Mouse (Mus musculus) brain, embryonic 14.5 days (tissue): Measurements from ENCODE around the gene Kctd21.
A peak's percentile ranks its signal among the peaks of the same experiment; 100 is the strongest.

Experiments used
- CTCF ChIP-seq: fragments of 200-500 bp; IDR thresholded peaks from 2 replicates; pipeline ENCODE4 v1.5.1; 2012; ENCODE audit warnings: inconsistent platforms, mild to moderate bottlenecking, moderate library complexity, borderline replicate concordance; ENCODE audit not compliant: insufficient read depth, insufficient read length; ENCODE audit errors: extremely low read depth
- POLR2A ChIP-seq: fragments of 200-500 bp; IDR thresholded peaks from 2 replicates; pipeline ENCODE4 v1.6.1; 2012; ENCODE audit warnings: mild to moderate bottlenecking, inconsistent platforms, borderline replicate concordance; ENCODE audit not compliant: poor library complexity, insufficient read depth, insufficient read length, severe bottlenecking; ENCODE audit errors: extremely low read depth

DNA sequence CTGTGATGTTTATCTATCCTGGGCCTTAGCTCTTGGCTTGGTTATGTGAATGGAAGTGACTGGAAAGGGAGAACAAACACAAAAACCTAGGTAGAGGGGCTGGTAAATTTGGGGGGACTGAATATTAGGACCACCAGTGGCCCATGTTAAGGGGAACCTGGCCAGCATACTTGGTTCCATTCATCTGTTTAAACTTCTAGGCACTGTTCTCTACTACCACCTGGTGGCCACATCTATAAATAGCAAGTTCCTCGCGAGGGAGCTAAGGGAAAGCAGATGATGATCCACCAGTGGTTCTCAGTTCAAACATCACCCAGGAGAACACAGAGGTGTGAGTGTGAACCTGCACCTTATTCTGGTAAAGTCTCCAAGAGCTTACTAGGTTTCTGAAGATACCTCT lies 34.7 kb upstream of the Kctd21 start:
- TF ChIP-seq POLR2A (no peak), CTCF (peak; percentile 79; the same call in 1 of the 2 replicates)
